ENCODE assay signal across 27 mouse cellular contexts in the genomic region with DNA sequence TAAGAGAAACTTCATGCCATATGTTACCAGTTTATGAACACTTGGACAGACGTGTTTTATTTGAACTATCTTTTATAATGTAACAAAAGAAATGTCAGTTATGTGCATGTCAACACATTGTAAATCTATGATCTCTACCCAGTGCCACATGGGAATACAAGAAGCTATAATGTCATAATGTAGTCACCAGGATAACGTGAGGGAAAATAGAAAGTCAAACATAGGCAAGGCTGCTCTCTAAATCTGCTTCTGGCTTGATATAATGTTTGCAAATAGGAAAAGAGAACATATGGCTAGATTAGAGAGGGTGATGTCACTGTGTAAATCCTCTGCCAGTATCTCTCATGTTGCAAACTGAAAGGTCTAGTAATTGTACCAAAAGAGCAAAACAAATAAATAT.
DNase-seq lines count a peak whose midpoint lies in the region; ATAC-seq and TF ChIP-seq lines count a peak whose summit lies in the region.
"Had no signal": no experiment of that assay in that cellular context is flagged by ENCODE, and none has a peak within 500 bp of the region (broad histone marks: within the 10 kb centered on the region; RNA-seq: fewer than 3 reads in every experiment).

No protein-coding gene starts in this region.

- H3K36me3 ChIP-seq in forebrain, embryonic 15.5 days = no peaks in the 10 kb centered on the region
- H3K36me3 ChIP-seq in forebrain, embryonic 12.5 days (replicated peaks) = no peaks in the 10 kb centered on the region
- no peaks in the 10 kb centered on the region for H3K36me3 ChIP-seq in forebrain, postnatal 0 days (ENCODE audit: insufficient read depth)
- H3K36me3 ChIP-seq: embryonic facial prominence, embryonic 15.5 days; heart, embryonic 12.5 days; hindbrain, embryonic 10.5 days; intestine, embryonic 15.5 days; liver, embryonic 13.5 days had no signal

- no peaks in the 10 kb centered on the region for H3K4me1 ChIP-seq in forebrain, embryonic 15.5 days
- no peaks in the 10 kb centered on the region for H3K4me1 ChIP-seq in forebrain, embryonic 12.5 days
- no peaks in the 10 kb centered on the region for H3K4me1 ChIP-seq in forebrain, postnatal 0 days (ENCODE audit: insufficient read depth)
- H3K4me1 ChIP-seq: embryonic facial prominence, embryonic 15.5 days; heart, embryonic 12.5 days; hindbrain, embryonic 10.5 days; intestine, embryonic 15.5 days; liver, embryonic 13.5 days had no signal

- H3K4me3 ChIP-seq in forebrain, embryonic 15.5 days = no peak overlapping the region
- no peak overlapping the region for H3K4me3 ChIP-seq in forebrain, embryonic 12.5 days (replicated peaks)
- no peak overlapping the region for H3K4me3 ChIP-seq in forebrain, postnatal 0 days (ENCODE audit: low read depth, low read length)
- H3K4me3 ChIP-seq: embryonic facial prominence, embryonic 15.5 days; heart, embryonic 12.5 days; hindbrain, embryonic 10.5 days; intestine, embryonic 15.5 days; layer of hippocampus, adult 2 months; liver, embryonic 13.5 days had no signal

- H3K9ac ChIP-seq in forebrain, embryonic 15.5 days (replicated peaks) = no peak overlapping the region
- no peak overlapping the region for H3K9ac ChIP-seq in forebrain, embryonic 12.5 days
- no peak overlapping the region for H3K9ac ChIP-seq in forebrain, postnatal 0 days
- H3K9ac ChIP-seq: embryonic facial prominence, embryonic 15.5 days; heart, embryonic 12.5 days; intestine, embryonic 15.5 days; liver, embryonic 13.5 days had no signal

- H3K27ac ChIP-seq in forebrain, embryonic 15.5 days (replicated peaks) = no peak overlapping the region
- no peak overlapping the region for H3K27ac ChIP-seq in forebrain, embryonic 12.5 days
- no peak overlapping the region for H3K27ac ChIP-seq in forebrain, postnatal 0 days (ENCODE audit: low read depth, low read length)
- H3K27ac ChIP-seq: embryonic facial prominence, embryonic 15.5 days; hindbrain, embryonic 10.5 days; intestine, embryonic 15.5 days; layer of hippocampus, adult 2 months; liver, embryonic 13.5 days had no signal

- no peak overlapping the region for H3K4me2 ChIP-seq in forebrain, embryonic 15.5 days (replicated peaks)
- H3K4me2 ChIP-seq in forebrain, embryonic 12.5 days = no peak overlapping the region
- H3K4me2 ChIP-seq in forebrain, postnatal 0 days (ENCODE audit: low read depth) = no peak overlapping the region
- H3K4me2 ChIP-seq: embryonic facial prominence, embryonic 15.5 days; heart, embryonic 12.5 days; intestine, embryonic 15.5 days; liver, embryonic 13.5 days; midbrain, embryonic 11.5 days had no signal

- DNase-seq in cerebellum, adult 8-10 months = peak; percentile 4
- DNase-seq in cerebellum, postnatal 10 days = no peak
- DNase-seq in 3T3-L1 (ENCODE audit: low read depth, low spot score) = peak; percentile 60
- no peak for DNase-seq in forebrain, postnatal 0 days
- no peak for DNase-seq in right cerebral cortex, postnatal 25 days
- DNase-seq: cerebellum, postnatal 14 days; embryo, embryonic 11 days; gastrocnemius, postnatal 25 days; heart, adult 18-20 months; heart, postnatal 10 days; kidney, adult 8-10 months; kidney, postnatal 14 days; liver, embryonic 13.5 days; right cerebral cortex, adult 18-20 months; thymus, adult 2 months; thymus, postnatal 4 days had no signal

- no peaks in the 10 kb centered on the region for H3K9me3 ChIP-seq in forebrain, embryonic 15.5 days
- no peaks in the 10 kb centered on the region for H3K9me3 ChIP-seq in forebrain, embryonic 12.5 days
- H3K9me3 ChIP-seq in forebrain, postnatal 0 days (ENCODE audit: low read length) = no peaks in the 10 kb centered on the region
- H3K9me3 ChIP-seq: embryonic facial prominence, embryonic 15.5 days; heart, embryonic 12.5 days; hindbrain, embryonic 10.5 days; intestine, embryonic 15.5 days; liver, embryonic 13.5 days had no signal

- TF ChIP-seq CTCF in forebrain, postnatal 0 days (IDR thresholded peaks at IDR 0.05; ENCODE audit: low read depth) = no peak

- H3K27me3 ChIP-seq in forebrain, embryonic 15.5 days = no peaks in the 10 kb centered on the region
- H3K27me3 ChIP-seq in forebrain, embryonic 12.5 days = no peaks in the 10 kb centered on the region
- no peaks in the 10 kb centered on the region for H3K27me3 ChIP-seq in forebrain, postnatal 0 days (ENCODE audit: insufficient read depth, low read length)
- H3K27me3 ChIP-seq: embryonic facial prominence, embryonic 15.5 days; heart, embryonic 12.5 days; intestine, embryonic 15.5 days; liver, embryonic 13.5 days; Patski had no signal

- peak; percentile 78 for ATAC-seq in forebrain, embryonic 15.5 days (replicated peaks)
- no peak for ATAC-seq in forebrain, embryonic 12.5 days (ENCODE audit: low FRiP score)
- peak; percentile 53 for ATAC-seq in forebrain, postnatal 0 days
- ATAC-seq: hindbrain, embryonic 16.5 days; intestine, embryonic 15.5 days; lung, postnatal 0 days; Patski had no signal

- 51% methylated on average over 2 of the region's 2 CpGs for WGBS in forebrain, embryonic 15.5 days
- WGBS in forebrain, embryonic 12.5 days = 83% methylated on average over 2 of the region's 2 CpGs
- 49% methylated on average over 2 of the region's 2 CpGs for WGBS in forebrain, postnatal 0 days

Comparison
In these comparisons a context has a peak if more than half of its experiments do, and no peak if none do; other contexts are left out.
1. DNase-seq: peak in cerebellum, adult 8-10 months (single experiment) and 3T3-L1 (single experiment); none in cerebellum, postnatal 10 days (0 of 2), forebrain, postnatal 0 days (single experiment) and right cerebral cortex, postnatal 25 days (single experiment).